Mouse (Mus musculus): ENCODE results near the gene Gm28308. TPM values are rescaled to one million over a fixed set of nuclear protein-coding genes. Genes with fewer than 3 reads are reported as not detected.

Gm28308 gene
- total RNA-seq, 2 experiments from 2014 or later: not detected

- no peak for DNase-seq (ENCODE audit: low spot score in 2 of 2)
- intact Hi-C loops (cut with DNase I): loop anchor here (5.0 kb wide), 1 partner anchor 1035 kb away; no protein-coding TSS in a partner anchor
These were observed 1.2 kb downstream of the Gm28308 start for GRCm38 (mm10) chr6:52211961-52212360.

- intact Hi-C loops (cut with DNase I): loop anchor here (5.0 kb wide), 1 partner anchor 1034 kb away; no protein-coding TSS in a partner anchor
- peak; percentile 36 to 56 for DNase-seq (ENCODE audit: low spot score in 2 of 2)
These were observed 1.8 kb downstream of the Gm28308 start for GRCm38 (mm10) chr6:52211170-52211935.

- intact Hi-C loops (cut with DNase I): loop anchor here (5.0 kb wide), 1 partner anchor 1032 kb away; no protein-coding TSS in a partner anchor
- no peak for DNase-seq (ENCODE audit: low spot score in 2 of 2)
These were observed 3.5 kb downstream of the Gm28308 start for GRCm38 (mm10) chr6:52209685-52210046.

- intact Hi-C loops (cut with DNase I): no loop called here
- no peak for DNase-seq (ENCODE audit: low spot score in 2 of 2)
These were observed 4.1 kb downstream of the Gm28308 start for GRCm38 (mm10) chr6:52208868-52209684.

GRCm38 (mm10) chr6:52208072-52208867 is 4.9 kb downstream of the Gm28308 start, which contains the start of gene Hoxa6:
Gene Hoxa6 (minus strand): TSS chr6:52208722.
- intact Hi-C loops (cut with DNase I): no loop called here
- no peak for DNase-seq (ENCODE audit: low spot score in 2 of 2)

GRCm38 (mm10) chr6:52207684-52207976 is 5.5 kb downstream of the Gm28308 start:
- DNase-seq (ENCODE audit: low spot score in 2 of 2): no peak
- intact Hi-C loops (cut with DNase I): no loop called here

- intact Hi-C loops (cut with DNase I): no loop called here
- no peak for DNase-seq (ENCODE audit: low spot score in 2 of 2)
These were observed 6.1 kb downstream of the Gm28308 start for GRCm38 (mm10) chr6:52206882-52207683.

- no peak for DNase-seq (ENCODE audit: low spot score in 2 of 2)
- intact Hi-C loops (cut with DNase I): no loop called here
These were observed 7.2 kb downstream of the Gm28308 start for GRCm38 (mm10) chr6:52205638-52206621.

GRCm38 (mm10) chr6:52205221-52205620 is 7.9 kb downstream of the Gm28308 start:
- intact Hi-C loops (cut with DNase I): no loop called here

GRCm38 (mm10) chr6:52204050-52204752 is 8.9 kb downstream of the Gm28308 start, which contains the start of gene Hoxa5:
Gene Hoxa5 (minus strand): TSS chr6:52204587.
- intact Hi-C loops (cut with DNase I): loop anchor here (5.0 kb wide), 1 partner anchor 332 kb away; no protein-coding TSS in a partner anchor

More at GRCm38 (mm10) chr6:52205221-52205620, 7.9 kb downstream of the Gm28308 start:
- DNase-seq (ENCODE audit: low spot score in 2 of 2): no peak

GRCm38 (mm10) chr6:52203371-52204049 is 9.6 kb downstream of the Gm28308 start:
- DNase-seq (ENCODE audit: low spot score in 2 of 2): no peak
- intact Hi-C loops (cut with DNase I): loop anchor here (5.0 kb wide), 1 partner anchor 331 kb away; no protein-coding TSS in a partner anchor

More at GRCm38 (mm10) chr6:52204050-52204752, 8.9 kb downstream of the Gm28308 start, which contains the start of gene Hoxa5:
- DNase-seq (ENCODE audit: low spot score in 2 of 2): no peak

- DNase-seq (ENCODE audit: low spot score in 2 of 2): no peak
- intact Hi-C loops (cut with DNase I): loop anchor here (5.0 kb wide), 1 partner anchor 331 kb away; no protein-coding TSS in a partner anchor
These were observed 10.1 kb downstream of the Gm28308 start for GRCm38 (mm10) chr6:52203121-52203370.

GRCm38 (mm10) chr6:52202362-52203120 is 10.6 kb downstream of the Gm28308 start:
- intact Hi-C loops (cut with DNase I): loop anchor here (5.0 kb wide), 1 partner anchor 330 kb away; no protein-coding TSS in a partner anchor
- DNase-seq (ENCODE audit: low spot score in 2 of 2): no peak

GRCm38 (mm10) chr6:52201269-52201668 is 11.9 kb downstream of the Gm28308 start:
- intact Hi-C loops (cut with DNase I): loop anchor here (5.0 kb wide), 1 partner anchor 329 kb away; no protein-coding TSS in a partner anchor

GRCm38 (mm10) chr6:52200751-52201250 is 12.3 kb downstream of the Gm28308 start:
- intact Hi-C loops (cut with DNase I): loop anchor here (5.0 kb wide), 1 partner anchor 328 kb away; no protein-coding TSS in a partner anchor
- no peak for DNase-seq (ENCODE audit: low spot score in 2 of 2)

More at GRCm38 (mm10) chr6:52201269-52201668, 11.9 kb downstream of the Gm28308 start:
- DNase-seq (ENCODE audit: low spot score in 2 of 2): no peak
